Mouse (Mus musculus) CH12.LX (cell line): Measurements from ENCODE around the gene Timm13. TPM values are rescaled to one million over a fixed set of nuclear protein-coding genes. Genes with fewer than 3 reads are reported as not detected.

Source experiments
- DNase-seq: peaks from one replicate; pipeline ENCODE4 v3.0.0-alpha.2; 2013; ENCODE audit errors: extremely low read depth
- H3K27ac ChIP-seq: 2 replicates; pipeline ENCODE4 v1.5.1; 2012; ENCODE audit warnings: low read depth, mild to moderate bottlenecking, control low read depth, moderate library complexity; ENCODE audit not compliant: insufficient read depth
- H3K27me3 ChIP-seq: replicated peaks from 2 replicates; pipeline ENCODE3; 2012; ENCODE audit warnings: inconsistent platforms
- H3K36me3 ChIP-seq, 2 experiments: replicated peaks in 1 of 2; 2 replicates each; pipeline versions ENCODE3 to v1.6.1; 2012; ENCODE audit warnings: inconsistent platforms in 1 of 2, low read length in 1 of 2, mild to moderate bottlenecking in 1 of 2, mixed read lengths in 1 of 2, moderate library complexity in 1 of 2; ENCODE audit not compliant: control insufficient read depth in 1 of 2, insufficient read depth in 1 of 2
- H3K4me1 ChIP-seq, 2 experiments: 2 replicates each; pipeline ENCODE4 v1.6.1; 2012; ENCODE audit warnings: inconsistent platforms in 1 of 2, moderate library complexity in 1 of 2; ENCODE audit not compliant: insufficient read depth in 2 of 2, control insufficient read depth in 1 of 2
- H3K4me2 ChIP-seq: 2 replicates; pipeline ENCODE4 v1.6.1; 2012; ENCODE audit warnings: low read depth, mild to moderate bottlenecking, control low read depth; ENCODE audit not compliant: poor library complexity, insufficient read depth, severe bottlenecking
- H3K4me3 ChIP-seq, 3 experiments: fragments of 150-350 bp in 1 of 3; sonication (generic) in 1 of 3; replicated peaks in 1 of 3; 2 replicates each; pipeline versions ENCODE3 to v1.5.1; 2011 to 2012; ENCODE audit warnings: low read depth in 2 of 3, low read length in 2 of 3, mild to moderate bottlenecking in 2 of 3, moderate library complexity in 2 of 3, control low read depth in 1 of 3, improper control_type of control experiment in 1 of 3, inconsistent platforms in 1 of 3, mixed read lengths in 1 of 3; ENCODE audit not compliant: poor library complexity in 1 of 3
- H3K79me2 ChIP-seq: replicated peaks from 2 replicates; pipeline ENCODE4 v1.6.1; 2012; ENCODE audit warnings: mild to moderate bottlenecking, moderate library complexity; ENCODE audit not compliant: control insufficient read depth, poor library complexity, insufficient read depth, severe bottlenecking; ENCODE audit errors: extremely low read depth
- H3K9ac ChIP-seq: 2 replicates; pipeline ENCODE4 v1.6.1; 2012; ENCODE audit warnings: low read depth, mild to moderate bottlenecking, control low read depth, moderate library complexity; ENCODE audit not compliant: insufficient read depth
- H3K9me3 ChIP-seq: replicated peaks from 2 replicates; pipeline ENCODE3; 2012; ENCODE audit warnings: low read length, inconsistent platforms, mixed read lengths
- CHD1 ChIP-seq: IDR thresholded peaks from 2 replicates; pipeline ENCODE4 v1.6.1; 2012; ENCODE audit warnings: low read depth, low read length, improper control_type of control experiment, inconsistent platforms
- CHD2 ChIP-seq: IDR thresholded peaks from 2 replicates; pipeline ENCODE4 v1.6.1; 2011; ENCODE audit warnings: low read length, improper control_type of control experiment
- HCFC1 ChIP-seq: IDR thresholded peaks from 2 replicates; pipeline ENCODE4 v1.6.1; 2012; ENCODE audit warnings: low read depth, mild to moderate bottlenecking, inconsistent platforms, low read length, improper control_type of control experiment
- JUND ChIP-seq: conservative IDR thresholded peaks from 2 replicates; pipeline ENCODE4 v1.6.1; 2011; ENCODE audit warnings: low read depth, low read length, improper control_type of control experiment
- KAT2A ChIP-seq: IDR thresholded peaks from 2 replicates; pipeline ENCODE4 v1.6.1; 2012; ENCODE audit warnings: low read length, improper control_type of control experiment, inconsistent platforms; ENCODE audit not compliant: insufficient replicate concordance
- MAFK ChIP-seq: IDR thresholded peaks from 2 replicates; pipeline ENCODE4 v1.6.1; 2011; ENCODE audit warnings: low read length, improper control_type of control experiment; ENCODE audit not compliant: insufficient replicate concordance
- MAX ChIP-seq: IDR thresholded peaks from 2 replicates; pipeline ENCODE4 v1.6.1; 2011; ENCODE audit warnings: low read length, improper control_type of control experiment
- MXI1 ChIP-seq: IDR thresholded peaks from 2 replicates; pipeline ENCODE4 v1.6.1; 2011; ENCODE audit warnings: mild to moderate bottlenecking, low read depth, low read length, improper control_type of control experiment
- NELFE ChIP-seq: IDR thresholded peaks from 2 replicates; pipeline ENCODE4 v1.6.1; 2011; ENCODE audit warnings: low read depth, low read length, improper control_type of control experiment
- PAX5 ChIP-seq: IDR thresholded peaks from 2 replicates; pipeline ENCODE4 v1.6.1; 2012; ENCODE audit warnings: low read length, inconsistent platforms, mixed read lengths
- POLR2A ChIP-seq: IDR thresholded peaks from 2 replicates; pipeline ENCODE4 v1.6.1; 2011; ENCODE audit warnings: low read depth, mild to moderate bottlenecking, improper control_type of control experiment, low read length
- RCOR1 ChIP-seq: conservative IDR thresholded peaks from 2 replicates; pipeline ENCODE4 v1.6.1; 2012; ENCODE audit warnings: low read depth, mild to moderate bottlenecking, inconsistent platforms, low read length, improper control_type of control experiment
- SIN3A ChIP-seq: IDR thresholded peaks from 2 replicates; pipeline ENCODE4 v1.6.1; 2012; ENCODE audit warnings: low read length, improper control_type of control experiment, inconsistent platforms
- TBP ChIP-seq: conservative IDR thresholded peaks from 2 replicates; pipeline ENCODE4 v1.6.1; 2011; ENCODE audit warnings: low read depth, low read length, improper control_type of control experiment
- TCF12 ChIP-seq: IDR thresholded peaks from 2 replicates; pipeline ENCODE4 v1.6.1; 2014; ENCODE audit warnings: low read depth, mild to moderate bottlenecking, inconsistent platforms, low read length, improper control_type of control experiment
- UBTF ChIP-seq: IDR thresholded peaks from 2 replicates; pipeline ENCODE4 v1.6.1; 2012; ENCODE audit warnings: low read depth, mild to moderate bottlenecking, inconsistent platforms, low read length, improper control_type of control experiment, moderate library complexity
- ZKSCAN1 ChIP-seq: IDR thresholded peaks from 2 replicates; pipeline ENCODE4 v1.6.1; 2012; ENCODE audit warnings: low read depth, inconsistent platforms, low read length, improper control_type of control experiment, borderline replicate concordance
- ZMIZ1 ChIP-seq: IDR thresholded peaks from 2 replicates; pipeline ENCODE4 v1.6.1; 2012; ENCODE audit warnings: low read depth, mild to moderate bottlenecking, inconsistent platforms, low read length, improper control_type of control experiment
- ZNF384 ChIP-seq: IDR thresholded peaks from 2 replicates; pipeline ENCODE4 v1.6.1; 2012; ENCODE audit warnings: low read depth, low read length, improper control_type of control experiment, inconsistent platforms
- dilution Hi-C: fragments of 300-500 bp; cut with MboI; formaldehyde crosslinking; loops from 2 replicates; pipeline ENCODE4 v1.14.3; 2020; ENCODE audit warnings: low sequenced_read_pairs; ENCODE audit not compliant: extremely low pct_unique_long_range_greater_than_20kb, extremely low pct_ligation_motif_present
- in situ Hi-C: fragments of 300-500 bp; cut with MboI; formaldehyde crosslinking; loops from 3 replicates; pipeline ENCODE4 v1.14.3; 2019; ENCODE audit warnings: low sequenced_read_pairs, low pct_ligation_motif_present, low pct_unique_long_range_greater_than_20kb, mixed read lengths
- polyA plus RNA-seq: library from polyadenylated mRNA; unstranded; fragments of >175 nt; gene quantifications from 2 replicates; pipeline ENCODE4 v1.2.1, GENCODE M21; 2012; ENCODE audit warnings: low read depth; ENCODE audit not compliant: insufficient read length
- total RNA-seq, 2 experiments: library from RNA; depleted of rRNA; stranded (reverse); fragments of 300-350 nt in 1 of 2; fragments of >200 nt in 1 of 2; gene quantifications; 2 replicates each; pipeline ENCODE4 v1.2.3; 2012 to 2014

The Timm13 gene
- total and polyA plus RNA-seq, 3 experiments: 137 to 292 (median 279) TPM

DNA sequence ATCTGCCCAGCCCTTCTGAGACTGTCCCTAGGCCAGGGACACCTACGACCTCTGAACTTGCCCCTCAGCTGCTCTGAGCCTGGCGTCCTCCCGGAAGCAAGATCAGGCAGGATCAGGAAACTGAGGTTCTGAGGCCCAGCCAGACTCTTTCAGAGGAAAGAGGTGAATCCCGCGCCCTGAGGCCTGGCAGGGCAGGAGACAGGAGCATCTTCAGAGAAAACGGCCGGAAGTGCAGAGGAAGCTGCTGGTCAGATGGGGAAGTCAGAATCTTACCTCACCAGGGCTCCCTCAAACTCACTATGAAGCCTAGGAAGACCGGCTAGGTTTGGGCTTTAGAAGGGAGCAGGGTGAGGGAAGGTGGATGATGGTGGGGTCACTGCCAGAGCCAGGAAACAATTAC, 42.1 kb upstream of the Timm13 start:
- Histone ChIP-seq H3K36me3 (no peaks in the 10 kb centered on the region), H3K27ac (no peak overlapping the region), H3K79me2 (no peaks in the 10 kb centered on the region), H3K4me1 (peaks cover 27 to 53% of the 10 kb centered on the region in 2 experiments), H3K9me3 (no peaks in the 10 kb centered on the region), H3K9ac (no peak overlapping the region), H3K4me3 (no peak overlapping the region), H3K27me3 (peaks cover 50% of the 10 kb centered on the region), H3K4me2 (no peak overlapping the region)
- dilution Hi-C loops: no loop called here
- DNase-seq: no peak
- in situ Hi-C loops: no loop called here
- no peak for TF ChIP-seq TCF12
- TF ChIP-seq POLR2A: no peak
- TF ChIP-seq CHD2: no peak
- TF ChIP-seq RCOR1: no peak
- TF ChIP-seq UBTF: no peak
- no peak for TF ChIP-seq ZKSCAN1
- TF ChIP-seq TBP: no peak
- TF ChIP-seq MAX: no peak
- TF ChIP-seq HCFC1: no peak

DNA sequence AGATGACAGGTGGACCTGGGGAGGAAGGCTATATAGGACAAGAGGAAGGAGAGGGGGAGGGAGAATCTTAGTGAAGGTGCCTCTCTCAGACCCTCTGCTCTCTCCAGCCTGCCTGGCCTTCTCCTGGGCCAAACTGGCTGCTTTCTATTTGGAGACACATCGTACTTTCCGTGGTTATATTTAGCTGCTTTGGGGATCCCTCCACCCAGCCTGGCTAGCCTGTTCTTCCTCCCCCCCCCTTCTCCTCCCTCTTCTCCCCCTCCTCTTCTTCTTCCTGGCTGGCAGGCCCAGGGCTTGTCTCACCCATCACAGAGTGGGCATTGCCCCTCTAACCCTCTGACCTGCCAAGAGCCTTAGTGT, 40.2 kb upstream of the Timm13 start:
- Histone ChIP-seq H3K36me3 (no peaks in the 10 kb centered on the region), H3K27ac (no peak overlapping the region), H3K27me3 (peaks cover 66% of the 10 kb centered on the region), H3K4me2 (no peak overlapping the region), H3K9ac (no peak overlapping the region), H3K79me2 (no peaks in the 10 kb centered on the region), H3K4me1 (peaks cover 38 to 72% of the 10 kb centered on the region in 2 experiments), H3K4me3 (no peak overlapping the region), H3K9me3 (no peaks in the 10 kb centered on the region)
- dilution Hi-C loops (no loop called here), in situ Hi-C loops (no loop called here)
- DNase-seq: no peak
- TF ChIP-seq NELFE (no peak), CHD1 (no peak), JUND (no peak), SIN3A (no peak), MXI1 (no peak), KAT2A (no peak), ZNF384 (no peak), UBTF (no peak), PAX5 (no peak), MAFK (no peak), ZMIZ1 (no peak)
